Mouse (Mus musculus) 3134 (cell line): ENCODE results near the gene Tepsin.

Experiments
- DNase-seq: peaks from one replicate; pipeline ENCODE4 v3.0.0-alpha.2; 2011; ENCODE audit warnings: low spot score; ENCODE audit not compliant: insufficient read length; ENCODE audit errors: extremely low read depth

The Tepsin gene

DNA sequence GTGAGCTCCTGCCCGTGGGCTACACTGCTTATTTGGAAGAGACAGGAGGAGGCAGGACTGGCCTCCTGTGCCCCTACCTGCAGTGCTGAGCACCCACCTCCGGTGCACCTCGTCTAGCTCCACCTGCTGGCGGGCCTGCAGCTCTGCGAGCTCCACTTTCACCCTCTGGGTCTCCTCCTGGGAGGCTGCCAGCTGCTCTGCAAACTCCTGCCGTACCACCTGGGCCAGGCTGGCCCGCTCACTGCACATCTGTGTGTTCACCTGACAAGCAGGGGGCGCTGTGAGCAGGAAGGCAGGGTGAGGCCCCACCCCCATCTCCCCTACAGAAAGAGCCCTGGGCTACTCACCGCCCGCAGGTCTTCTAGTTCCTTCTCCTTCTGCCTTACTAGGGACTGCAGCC lies 33.2 kb downstream of the Tepsin start:
- DNase-seq: peak; percentile 44

DNA sequence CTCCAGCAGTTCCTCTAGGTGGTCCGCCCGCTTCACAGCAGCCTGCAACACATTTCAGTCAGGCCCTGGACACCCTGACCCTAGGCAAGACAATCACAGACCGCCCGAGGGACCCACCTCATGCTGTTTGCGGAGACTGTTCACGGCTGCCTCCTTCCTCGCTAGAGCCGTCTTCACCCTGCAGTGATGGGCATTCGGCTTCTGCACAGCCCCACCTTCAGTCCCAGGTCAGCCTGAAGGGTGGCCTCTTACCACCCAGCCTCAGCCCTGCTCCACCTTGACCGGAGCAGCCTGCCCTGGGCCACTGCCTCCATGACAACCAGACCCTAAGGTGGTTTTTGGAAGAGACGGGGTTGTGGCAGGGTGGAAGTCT lies 33.9 kb downstream of the Tepsin start:
- DNase-seq: no peak

DNA sequence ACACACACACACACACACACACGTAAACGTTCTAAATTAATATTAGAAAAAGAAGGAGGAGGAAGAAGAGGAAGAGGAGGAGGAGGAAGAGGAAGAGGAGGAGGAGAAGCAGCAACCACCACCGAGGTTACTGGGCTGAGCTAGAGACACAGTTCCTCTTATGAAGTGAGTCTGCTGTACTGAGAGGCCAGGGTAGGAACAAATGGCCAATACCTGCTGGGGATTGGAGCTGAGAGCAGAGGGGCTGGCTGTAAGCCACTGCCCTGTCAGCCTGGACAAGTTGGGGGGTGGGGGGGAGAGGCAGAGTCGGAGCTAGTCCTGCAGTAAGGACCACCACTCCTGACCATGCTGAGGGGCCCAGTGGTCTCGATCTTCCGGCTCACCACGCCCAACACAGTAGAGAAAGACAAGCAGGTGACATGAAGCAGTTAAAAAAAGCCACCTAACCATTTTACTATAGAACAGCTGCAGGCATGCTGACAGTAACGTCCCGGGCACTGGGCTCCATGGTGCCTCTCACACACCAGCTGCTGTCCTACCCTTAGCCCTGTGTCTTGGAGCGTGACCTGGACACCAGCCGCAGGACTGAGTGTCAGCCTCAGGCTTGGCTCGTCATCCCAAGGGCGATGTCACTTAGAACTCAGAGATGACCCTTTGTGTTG lies 34.4 kb downstream of the Tepsin start:
- no peak for DNase-seq

DNA sequence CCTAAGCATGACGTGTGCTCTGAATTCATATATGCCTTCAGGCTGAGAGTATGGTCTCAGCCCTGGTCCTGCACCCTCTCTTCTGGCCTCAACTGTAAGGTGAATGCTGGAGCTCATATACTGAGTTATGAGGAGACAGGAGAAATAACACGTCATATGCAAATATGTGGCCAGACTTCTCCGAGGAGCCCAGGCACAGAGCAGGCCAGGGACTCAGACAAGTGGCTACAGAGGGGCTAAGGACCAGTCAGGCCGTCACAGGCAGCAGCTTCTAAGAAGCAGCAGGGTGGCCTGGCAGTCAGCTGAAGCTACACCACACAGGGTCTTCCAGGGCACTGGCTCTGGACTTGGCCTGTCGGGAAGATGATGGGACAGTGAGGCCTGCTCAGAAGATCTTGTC lies 35.2 kb downstream of the Tepsin start:
- DNase-seq: no peak

DNA sequence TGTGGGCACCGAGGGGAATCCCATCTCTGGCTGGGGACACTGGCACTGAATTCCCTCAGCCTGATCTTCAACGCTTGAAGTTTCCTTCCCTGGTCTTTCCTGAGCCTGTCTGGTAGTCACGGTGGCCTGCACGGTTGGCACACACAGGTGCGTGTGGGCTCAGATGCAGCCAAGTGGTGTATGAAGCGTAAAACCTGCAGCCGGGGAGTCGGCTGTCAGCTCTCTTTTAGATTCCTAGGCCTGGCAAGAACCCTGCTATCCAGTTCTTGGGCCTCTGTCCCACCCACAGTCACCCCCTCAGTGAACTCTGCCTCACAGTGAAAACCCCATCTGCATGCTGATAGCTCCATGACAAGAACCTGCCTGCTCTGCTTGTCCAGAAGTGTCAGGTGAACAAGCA lies 37.9 kb downstream of the Tepsin start:
- no peak for DNase-seq

DNA sequence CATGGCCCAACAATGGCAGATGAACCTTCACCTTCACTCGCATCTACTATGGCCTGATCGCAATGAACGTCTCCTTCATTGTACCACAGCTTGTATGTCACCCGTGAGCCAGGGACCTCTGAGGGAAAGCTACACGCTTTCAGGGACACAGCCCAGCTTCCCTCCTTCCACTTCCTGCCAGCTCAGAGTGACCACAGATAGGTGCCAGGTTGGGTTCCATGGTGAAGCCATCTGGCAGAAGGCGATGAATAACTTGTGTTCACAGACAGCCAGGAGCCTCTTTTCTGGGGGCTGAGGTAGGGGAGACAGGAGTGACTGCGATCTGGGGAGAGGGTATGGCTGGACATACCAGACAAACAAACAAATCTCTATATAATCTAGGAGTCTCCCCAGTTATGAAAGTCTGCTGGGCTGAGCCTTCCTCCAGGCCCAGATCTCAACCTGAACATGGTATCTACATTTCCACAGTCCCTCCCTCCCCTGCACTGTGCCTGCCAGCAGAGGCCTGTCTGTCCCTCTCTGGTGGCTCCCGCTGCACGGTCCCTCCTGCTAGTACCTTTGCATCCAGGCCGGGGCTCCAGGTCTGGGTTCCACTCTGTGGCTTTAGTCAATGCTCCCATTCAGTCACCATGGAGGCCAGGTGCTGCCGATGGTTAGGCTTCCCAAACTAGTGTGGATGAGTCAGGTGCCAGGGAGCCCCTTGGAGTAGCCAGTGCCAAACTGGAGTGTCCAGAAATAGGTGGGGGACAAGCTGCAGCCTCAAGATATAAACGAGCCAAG lies 42.4 kb downstream of the Tepsin start:
- DNase-seq: no peak

DNA sequence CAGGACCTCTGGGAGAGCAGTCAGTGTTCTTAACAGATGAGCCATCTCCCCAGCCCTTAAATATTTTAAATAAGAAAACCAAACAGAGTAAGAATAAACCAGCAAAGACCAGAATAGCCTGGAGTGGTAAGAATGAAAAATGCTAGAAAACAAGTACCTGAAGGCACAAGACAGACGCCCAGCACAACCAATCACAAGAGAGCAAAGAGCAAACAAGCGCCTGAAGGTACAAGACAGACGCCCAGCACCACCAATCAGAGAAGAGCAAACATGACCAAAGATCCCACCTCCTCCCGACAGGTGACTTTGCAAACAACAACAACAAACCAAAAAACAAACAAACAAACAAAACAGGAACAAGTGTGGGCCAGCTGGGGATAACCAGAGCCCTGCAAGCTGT lies 44.7 kb downstream of the Tepsin start:
- DNase-seq: no peak

DNA sequence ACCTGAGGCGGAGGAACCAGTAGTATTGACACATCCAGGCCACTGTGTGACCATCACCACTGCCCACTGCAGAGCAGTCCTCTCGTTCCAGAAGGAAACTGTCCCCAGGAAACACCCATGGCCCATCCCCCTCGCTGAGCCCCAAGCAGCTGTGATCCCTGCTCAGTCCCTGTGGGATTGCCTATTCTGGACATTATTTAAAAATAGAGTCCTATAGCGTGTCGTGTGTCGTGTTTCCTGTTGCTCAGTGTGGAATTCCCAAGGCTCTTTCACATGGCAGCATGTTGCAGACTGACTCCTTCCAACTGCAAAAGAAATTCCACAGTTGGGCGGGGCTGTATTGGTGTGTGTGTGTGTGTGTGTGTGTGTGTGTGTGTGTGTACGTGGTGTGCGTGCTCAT lies 46.3 kb downstream of the Tepsin start:
- no peak for DNase-seq

DNA sequence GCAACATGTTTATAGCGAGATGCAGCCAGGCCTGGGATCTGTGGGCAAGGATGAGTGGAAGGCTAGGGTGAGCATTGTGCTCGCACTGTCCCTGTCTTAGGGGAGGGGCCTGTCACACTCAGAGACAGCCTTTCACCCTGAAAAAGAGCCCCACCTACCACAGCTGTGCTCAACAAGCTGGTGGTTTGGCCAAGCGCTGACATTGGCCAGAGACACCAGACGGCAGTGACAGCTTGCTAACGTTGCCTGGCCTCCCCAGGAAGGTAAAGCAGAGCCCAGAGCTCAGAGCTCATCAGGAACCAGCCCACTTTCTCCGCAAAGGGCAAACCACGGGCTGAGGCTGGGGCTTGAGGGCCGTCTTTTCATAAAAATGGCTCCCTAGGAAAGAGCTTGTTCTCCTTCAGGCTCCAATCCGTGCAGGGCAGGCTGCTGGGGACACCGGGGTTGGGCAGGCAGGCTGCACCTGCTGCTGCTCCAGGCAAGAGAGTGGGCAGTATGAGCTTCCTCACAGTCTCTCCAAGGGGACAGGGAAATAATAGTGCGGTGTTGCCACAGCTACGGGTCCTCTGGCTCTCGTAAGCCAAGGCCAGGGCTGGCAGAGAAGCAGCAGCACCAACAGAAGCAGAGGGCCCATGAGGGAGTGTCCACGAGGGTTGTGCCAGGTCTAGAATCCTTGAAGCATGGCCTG lies 47.3 kb downstream of the Tepsin start:
- no peak for DNase-seq

DNA sequence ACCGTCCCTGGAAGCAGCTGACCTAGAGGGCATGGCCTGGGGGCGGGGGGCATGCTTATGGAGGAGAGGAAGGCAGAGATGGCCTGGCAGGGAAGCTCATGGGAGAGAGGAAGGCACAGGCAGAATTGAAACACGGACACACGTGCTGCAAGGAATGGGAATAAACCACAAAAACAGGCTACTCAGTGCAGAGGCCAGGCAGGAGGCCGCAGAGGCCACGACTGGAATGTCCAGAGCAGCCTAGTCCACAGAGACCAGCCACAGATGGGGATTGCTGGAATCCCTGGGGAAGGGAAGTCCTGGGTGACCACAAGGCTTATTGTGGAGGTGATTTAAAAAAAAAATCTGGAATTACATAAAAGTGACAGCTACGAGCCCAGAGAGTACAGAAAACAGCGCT lies 49.5 kb downstream of the Tepsin start:
- DNase-seq: peak; percentile 83

DNA sequence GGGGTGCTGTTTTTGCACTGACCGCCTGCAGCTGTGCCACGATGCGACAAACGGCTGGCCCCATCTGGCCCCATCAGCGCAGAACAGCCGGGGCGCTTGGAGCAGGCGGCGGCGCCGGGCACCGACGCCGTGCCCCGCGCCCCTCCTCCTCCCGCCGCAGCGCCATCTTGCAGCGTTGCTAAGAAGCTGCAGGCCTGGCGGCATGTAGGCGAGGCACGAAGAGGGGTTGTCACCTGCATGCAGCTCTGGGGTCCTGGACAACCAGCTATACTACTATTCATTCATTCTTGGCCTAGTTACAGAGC lies 50.3 kb downstream of the Tepsin start:
- DNase-seq: no peak

DNA sequence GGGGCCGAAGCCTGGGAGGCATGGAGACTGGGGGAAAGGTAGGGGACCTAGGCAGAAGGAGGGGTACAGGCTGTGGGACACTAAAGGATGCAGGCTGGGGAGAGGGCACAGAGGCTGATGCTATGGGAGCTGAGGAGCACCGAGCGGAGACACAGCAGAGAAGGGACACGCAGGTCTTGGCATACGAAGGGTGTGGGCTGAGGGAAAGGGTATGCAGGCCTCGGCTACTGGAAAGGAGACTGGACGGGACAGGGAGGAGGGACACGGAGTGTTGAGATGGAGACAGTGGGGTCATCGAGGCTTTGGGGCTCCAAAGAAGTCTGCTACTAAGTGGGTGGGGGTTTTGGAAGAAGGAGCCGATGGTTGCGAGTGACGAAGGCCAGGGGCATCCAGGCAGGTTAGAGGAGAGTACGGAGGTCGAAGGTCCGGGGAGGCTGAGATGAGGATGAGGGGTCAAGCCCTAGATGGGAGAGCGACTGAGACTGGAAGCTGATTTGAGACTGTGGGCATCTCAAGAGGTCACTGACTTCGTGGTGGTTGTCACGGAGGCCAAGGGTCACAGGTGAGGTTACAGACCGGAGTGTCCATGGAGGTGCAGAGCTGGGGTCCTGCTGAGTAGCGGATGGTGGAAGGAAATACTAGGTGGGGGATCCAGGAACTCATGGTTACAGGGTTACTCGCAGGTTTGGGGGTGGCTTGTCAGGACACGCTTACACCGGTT lies 50.8 kb downstream of the Tepsin start:
- DNase-seq: no peak

DNA sequence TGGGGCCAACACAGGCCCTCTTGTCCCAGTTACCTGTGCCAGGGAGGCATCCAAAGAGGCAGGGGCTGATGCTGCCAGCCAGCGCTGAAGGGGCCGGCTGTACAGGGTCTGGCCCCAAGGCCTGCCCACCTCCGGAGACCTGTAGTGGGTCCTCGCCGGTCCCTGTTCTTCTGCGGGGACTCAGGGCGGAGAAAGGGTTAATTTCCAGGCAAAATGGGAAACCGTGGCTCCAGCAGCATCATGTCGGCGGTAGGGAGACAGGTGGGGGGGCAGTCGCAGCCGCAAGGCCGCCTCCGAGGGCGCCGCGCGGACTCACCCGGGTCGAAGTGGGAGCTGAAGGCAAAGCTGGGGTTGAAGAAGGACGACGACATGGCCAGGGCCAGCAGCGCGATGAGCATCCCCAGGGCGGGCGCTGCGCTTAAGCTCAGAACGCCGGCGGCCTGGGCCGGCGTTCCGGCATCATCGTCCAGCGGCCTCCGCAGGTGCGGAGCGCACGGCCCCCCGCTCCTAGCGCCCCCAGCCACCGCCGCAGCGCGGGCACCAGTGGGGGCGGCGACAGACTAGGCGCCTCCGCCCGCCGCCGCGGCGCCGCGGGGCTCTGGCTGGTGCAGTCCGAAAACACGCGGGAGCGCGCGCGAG lies 51.9 kb downstream of the Tepsin start, which contains the start of gene Aatk:
TSS of gene Aatk (minus strand) at position 615 of the 639 bp plus-strand sequence.
- DNase-seq: no peak

DNA sequence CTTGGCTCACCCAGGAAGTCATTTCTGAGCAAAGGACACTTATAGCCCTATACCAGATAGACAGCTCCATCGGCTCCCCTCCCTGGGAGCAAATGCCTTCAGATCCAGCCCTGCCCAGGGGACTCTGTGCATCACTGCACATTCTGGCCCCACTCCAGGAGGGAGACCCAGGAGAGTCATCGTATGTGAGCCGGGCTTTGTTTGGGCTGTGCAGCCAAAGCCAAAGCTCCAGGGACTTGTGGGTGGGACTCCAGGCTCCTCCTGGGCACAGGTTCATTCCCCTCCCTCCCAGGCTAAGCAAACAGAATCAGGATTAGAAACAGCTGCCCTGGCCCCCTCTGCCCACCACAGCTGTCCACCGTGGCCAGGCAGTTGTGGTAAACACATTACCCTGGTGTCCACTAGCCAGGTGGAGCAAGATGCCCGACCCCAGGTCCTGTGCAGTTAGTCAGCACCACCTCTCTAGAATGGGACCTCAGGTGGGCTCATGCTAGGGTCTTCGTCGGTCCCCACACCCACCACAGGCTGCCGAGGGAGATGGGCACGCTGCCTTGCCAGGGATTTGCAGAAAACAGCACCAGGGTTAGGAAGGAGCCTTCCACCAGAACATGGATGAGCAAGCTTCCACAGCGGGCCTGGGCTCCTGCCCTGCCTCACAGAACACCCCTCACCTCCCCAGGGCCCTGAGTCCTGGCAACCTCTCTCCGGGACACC lies 52.5 kb downstream of the Tepsin start:
- DNase-seq: no peak

DNA sequence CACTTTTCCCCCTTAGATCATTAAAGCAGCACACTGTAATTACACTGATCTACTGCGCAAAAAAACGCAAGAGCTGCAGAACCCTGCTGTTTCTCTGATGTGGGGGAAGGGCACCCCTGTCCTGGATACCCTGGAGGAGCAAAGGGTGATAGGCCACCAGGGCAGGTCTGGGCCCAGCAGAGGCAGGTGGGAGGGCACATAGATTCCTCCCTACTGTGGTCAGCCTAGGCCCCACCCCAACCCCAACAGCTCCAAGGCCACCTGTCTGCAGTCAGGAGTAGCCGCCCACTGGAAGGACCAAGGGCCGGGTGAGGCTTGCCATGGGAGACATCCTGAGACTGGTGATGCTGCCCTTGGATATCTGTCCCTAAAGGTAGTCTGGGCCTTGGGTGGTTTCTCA lies 53.2 kb downstream of the Tepsin start:
- no peak for DNase-seq

DNA sequence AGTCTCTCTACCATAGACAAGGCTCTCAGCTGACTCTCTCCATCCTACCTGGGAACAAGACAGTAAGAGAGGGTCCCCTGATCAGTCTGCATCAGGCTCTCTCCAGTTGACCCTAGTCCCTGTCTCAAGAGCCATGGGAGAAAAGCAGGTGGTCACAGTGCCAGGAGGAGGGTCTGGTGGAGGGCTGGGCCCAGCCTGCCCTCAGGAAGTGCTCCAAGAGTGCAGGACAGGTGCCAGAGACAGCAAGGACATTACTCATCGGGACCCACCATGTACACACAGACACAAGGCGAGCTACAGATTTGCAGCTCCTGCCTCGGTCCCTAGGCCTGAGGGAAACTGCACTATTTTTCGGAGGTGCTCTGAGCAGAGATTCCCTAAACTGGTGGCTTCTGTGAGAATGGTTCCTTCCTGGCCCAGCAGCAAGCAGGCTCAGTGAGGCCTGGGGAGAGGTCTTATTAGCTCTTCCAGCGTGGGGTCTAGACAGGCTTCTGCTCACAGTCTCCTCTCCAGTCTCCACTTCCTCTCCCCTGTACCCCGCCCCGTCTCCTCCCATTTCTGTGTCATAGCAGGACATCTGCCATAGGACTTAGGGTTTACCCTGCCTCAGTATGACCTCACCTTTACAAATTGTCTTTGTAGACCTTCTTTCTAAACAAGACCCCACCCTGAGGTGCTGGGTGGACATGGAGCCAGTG lies 56.2 kb downstream of the Tepsin start:
- no peak for DNase-seq

DNA sequence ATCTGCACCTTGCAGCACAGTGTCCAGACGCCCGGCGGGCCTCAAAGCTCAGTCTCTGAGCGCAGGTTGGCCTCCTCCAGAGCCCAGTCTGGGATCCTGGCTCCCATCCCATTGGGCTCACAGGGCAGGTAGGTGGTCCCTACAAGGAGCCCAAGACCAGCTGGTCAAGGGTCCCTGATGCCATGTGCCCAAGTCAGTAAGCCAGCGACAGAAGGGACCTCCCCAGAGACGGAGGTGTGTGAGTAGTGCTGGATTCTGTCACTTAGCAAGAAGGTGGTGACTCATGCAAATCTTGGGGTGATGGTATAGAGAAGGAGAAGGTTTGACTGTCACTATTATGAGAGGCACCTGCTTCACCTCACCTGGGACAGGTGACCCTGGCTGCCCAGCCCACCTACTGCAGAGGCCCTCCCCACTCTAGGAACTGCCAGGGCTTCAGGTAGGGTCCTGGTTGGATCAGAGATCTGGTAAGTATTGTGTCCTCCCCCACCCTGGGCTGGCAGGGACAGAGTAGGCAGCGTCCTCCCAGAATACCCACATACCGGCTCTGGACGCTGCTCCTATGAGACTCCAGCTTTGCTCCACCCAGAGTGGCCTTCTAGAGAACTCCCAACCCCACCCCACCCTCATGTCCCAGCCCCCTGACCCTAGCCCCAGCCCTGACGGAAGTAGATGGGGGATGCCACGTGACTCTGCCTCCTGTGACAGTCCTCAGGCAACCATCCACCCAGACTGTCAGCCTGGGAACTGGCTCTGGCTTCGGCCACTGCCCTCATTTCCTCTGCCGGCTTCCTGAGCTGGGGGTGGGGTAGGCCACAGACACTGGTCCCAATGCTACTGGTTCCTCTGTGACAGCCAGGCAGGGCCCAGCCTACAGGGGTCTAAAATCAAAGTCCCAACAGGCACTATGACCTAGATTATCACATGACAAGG lies 57.1 kb downstream of the Tepsin start:
- DNase-seq: no peak
